Mouse (Mus musculus) midbrain, postnatal 0 days (tissue): ENCODE measurements around the gene Rbpjl. TPM values are rescaled to one million over a fixed set of nuclear protein-coding genes. Genes with fewer than 3 reads are reported as not detected.

Source experiments
- ATAC-seq: fragments of 200-750 bp; cut with Nextera tagmentation; 2 replicates; pipeline ENCODE4 v1.8.0; 2017; ENCODE audit warnings: moderate number of reproducible peaks, mild to moderate bottlenecking, moderate TSS enrichment, moderate library complexity; ENCODE audit not compliant: low FRiP score
- DNase-seq: peaks from one replicate; pipeline ENCODE4 v3.0.0-alpha.2; 2015; ENCODE audit warnings: low spot score
- H3K27ac ChIP-seq: fragments of 300-500 bp; sonication (generic); 2 replicates; pipeline ENCODE4 v1.5.1; 2014; ENCODE audit warnings: low read depth, mild to moderate bottlenecking, low read length, mixed read lengths
- H3K27me3 ChIP-seq: fragments of 300-500 bp; sonication (generic); 2 replicates; pipeline ENCODE4 v1.6.1; 2014; ENCODE audit warnings: low read length, control low read depth, mixed read lengths; ENCODE audit not compliant: insufficient read depth
- H3K36me3 ChIP-seq: fragments of 300-500 bp; sonication (generic); 2 replicates; pipeline ENCODE4 v1.6.1; 2014; ENCODE audit warnings: low read length, control low read depth, mixed read lengths; ENCODE audit not compliant: insufficient read depth
- H3K4me1 ChIP-seq: fragments of 300-500 bp; sonication (generic); 2 replicates; pipeline ENCODE4 v1.6.1; 2014; ENCODE audit warnings: mild to moderate bottlenecking, control low read depth, antibody characterized with exemption, low read length, mixed read lengths; ENCODE audit not compliant: insufficient read depth
- H3K4me2 ChIP-seq: fragments of 300-500 bp; sonication (generic); 2 replicates; pipeline ENCODE4 v1.6.1; 2014; ENCODE audit warnings: low read depth, mild to moderate bottlenecking, low read length, mixed read lengths; ENCODE audit not compliant: poor library complexity, severe bottlenecking
- H3K4me3 ChIP-seq: fragments of 300-500 bp; sonication (generic); 2 replicates; pipeline ENCODE4 v1.5.1; 2014; ENCODE audit warnings: low read depth, mild to moderate bottlenecking, low read length, moderate library complexity
- H3K9ac ChIP-seq: fragments of 300-500 bp; sonication (generic); replicated peaks from 2 replicates; pipeline ENCODE4 v1.6.1; 2014; ENCODE audit warnings: mild to moderate bottlenecking, low read length, moderate library complexity, mixed read lengths; ENCODE audit not compliant: poor library complexity, severe bottlenecking
- H3K9me3 ChIP-seq: fragments of 300-500 bp; sonication (generic); 2 replicates; pipeline ENCODE4 v1.6.1; 2016; ENCODE audit warnings: low read length, control low read depth
- CTCF ChIP-seq: IDR thresholded peaks from 2 replicates; pipeline ENCODE4 v1.5.1; 2016; ENCODE audit warnings: antibody characterized with exemption, mild to moderate bottlenecking
- WGBS: fragments of 180-500 bp; shearing (Covaris S2); extraction: QIAGEN DNeasy Blood & Tissue Kit; methylation state at CpG from one replicate; pipeline ENCODE4 v1.1.7; 2014; 5-methylcytosine and 5-hydroxymethylcytosine counted together
- polyA plus RNA-seq: library from polyadenylated mRNA; unstranded; fragments of >200 nt; fragmentation: Nextera tagmentation; extraction: Ambion mirVana; gene quantifications from 2 replicates; pipeline ENCODE4 v1.2.1, GENCODE M21; 2015
- total RNA-seq: library from RNA; depleted of rRNA; stranded (reverse); fragments of >200 nt; gene quantifications from 2 replicates; pipeline ENCODE4 v1.2.3, GENCODE M21; 2014

Gene Rbpjl
- total and polyA plus RNA-seq, 2 experiments from 2014 or later: 0.04 to 0.77 TPM

GRCm38 (mm10) chr2:164437710-164438109 is 34.8 kb downstream of the Rbpjl start:
- WGBS: 85% methylated on average over 6 of the region's 6 CpGs
- H3K9me3 ChIP-seq: no peaks in the 10 kb centered on the region
- H3K4me2 ChIP-seq: no peak overlapping the region
- peaks cover 14% of the 10 kb centered on the region; the same call in 1 of the 2 replicates for H3K27me3 ChIP-seq
- no peak for DNase-seq
- H3K9ac ChIP-seq: no peak overlapping the region
- H3K4me3 ChIP-seq: no peak overlapping the region
- no peak for ATAC-seq
- peaks cover 8% of the 10 kb centered on the region; the same call in 1 of the 2 replicates for H3K4me1 ChIP-seq
- TF ChIP-seq CTCF: no peak
- H3K27ac ChIP-seq: no peak overlapping the region
- no peaks in the 10 kb centered on the region for H3K36me3 ChIP-seq

GRCm38 (mm10) chr2:164438257-164438656 is 35.3 kb downstream of the Rbpjl start:
- Histone ChIP-seq H3K4me1 (peaks cover 9% of the 10 kb centered on the region; the same call in 1 of the 2 replicates), H3K27ac (no peak overlapping the region), H3K36me3 (no peaks in the 10 kb centered on the region), H3K4me2 (no peak overlapping the region), H3K9me3 (no peaks in the 10 kb centered on the region), H3K27me3 (peaks cover 14% of the 10 kb centered on the region; the same call in 1 of the 2 replicates), H3K9ac (no peak overlapping the region), H3K4me3 (no peak overlapping the region)
- no peak for TF ChIP-seq CTCF
- no peak for DNase-seq
- 71% methylated on average over 8 of the region's 8 CpGs for WGBS
- no peak for ATAC-seq

- no peak overlapping the region for H3K4me3 ChIP-seq
- H3K27ac ChIP-seq: no peak overlapping the region
- no peak overlapping the region for H3K9ac ChIP-seq
- peaks cover 14% of the 10 kb centered on the region; the same call in 1 of the 2 replicates for H3K27me3 ChIP-seq
- 64% methylated on average over 3 of the region's 3 CpGs for WGBS
- peaks cover 9% of the 10 kb centered on the region; the same call in 1 of the 2 replicates for H3K4me1 ChIP-seq
- no peak overlapping the region for H3K4me2 ChIP-seq
- H3K36me3 ChIP-seq: no peaks in the 10 kb centered on the region
- no peak for DNase-seq
- TF ChIP-seq CTCF: no peak
- H3K9me3 ChIP-seq: no peaks in the 10 kb centered on the region
- no peak for ATAC-seq
These were observed 36.1 kb downstream of the Rbpjl start for GRCm38 (mm10) chr2:164439001-164439421.

- H3K27me3 ChIP-seq: peaks cover 14% of the 10 kb centered on the region; the same call in 1 of the 2 replicates
- no peak for ATAC-seq
- no peak overlapping the region for H3K9ac ChIP-seq
- peaks cover 9% of the 10 kb centered on the region; the same call in 1 of the 2 replicates for H3K4me1 ChIP-seq
- TF ChIP-seq CTCF: no peak
- H3K27ac ChIP-seq: no peak overlapping the region
- no peak overlapping the region for H3K4me2 ChIP-seq
- 89% methylated on average over 5 of the region's 5 CpGs for WGBS
- H3K36me3 ChIP-seq: no peaks in the 10 kb centered on the region
- no peaks in the 10 kb centered on the region for H3K9me3 ChIP-seq
- DNase-seq: no peak
- no peak overlapping the region for H3K4me3 ChIP-seq
These were observed 37.4 kb downstream of the Rbpjl start for GRCm38 (mm10) chr2:164440314-164440713.

- peaks cover 9% of the 10 kb centered on the region; the same call in 1 of the 2 replicates for H3K4me1 ChIP-seq
- no peaks in the 10 kb centered on the region for H3K9me3 ChIP-seq
- ATAC-seq (no peak), DNase-seq (no peak)
- no peak overlapping the region for H3K27ac ChIP-seq
- 51% methylated on average over 8 of the region's 8 CpGs for WGBS
- H3K4me3 ChIP-seq: no peak overlapping the region
- TF ChIP-seq CTCF: no peak
- no peaks in the 10 kb centered on the region for H3K36me3 ChIP-seq
- H3K27me3 ChIP-seq: peaks cover 14% of the 10 kb centered on the region; the same call in 1 of the 2 replicates
- H3K4me2 ChIP-seq: 0 out of 2 replicates have a peak overlapping the region, but pooled peaks have one; percentile 81
- no peak overlapping the region for H3K9ac ChIP-seq
These were observed 38.2 kb downstream of the Rbpjl start for GRCm38 (mm10) chr2:164441155-164441554.

- Histone ChIP-seq H3K27me3 (peaks cover 14% of the 10 kb centered on the region; the same call in 1 of the 2 replicates), H3K27ac (no peak overlapping the region), H3K4me1 (peaks cover 6% of the 10 kb centered on the region; the same call in 1 of the 2 replicates), H3K36me3 (no peaks in the 10 kb centered on the region), H3K9ac (no peak overlapping the region), H3K4me3 (no peak overlapping the region), H3K4me2 (peak overlapping the region; percentile 81), H3K9me3 (no peaks in the 10 kb centered on the region)
- WGBS: 38% methylated on average over 7 of the region's 7 CpGs
- ATAC-seq: no peak
- no peak for DNase-seq
- no peak for TF ChIP-seq CTCF
These were observed 38.8 kb downstream of the Rbpjl start for GRCm38 (mm10) chr2:164441731-164442130.
